Mouse (Mus musculus): ENCODE measurements around the gene Tln2. TPM values are rescaled to one million over a fixed set of nuclear protein-coding genes. Genes with fewer than 3 reads are reported as not detected.

The Tln2 gene
- polyA plus RNA-seq, 1 experiment from 2014 or later = 5.0 TPM

DNA sequence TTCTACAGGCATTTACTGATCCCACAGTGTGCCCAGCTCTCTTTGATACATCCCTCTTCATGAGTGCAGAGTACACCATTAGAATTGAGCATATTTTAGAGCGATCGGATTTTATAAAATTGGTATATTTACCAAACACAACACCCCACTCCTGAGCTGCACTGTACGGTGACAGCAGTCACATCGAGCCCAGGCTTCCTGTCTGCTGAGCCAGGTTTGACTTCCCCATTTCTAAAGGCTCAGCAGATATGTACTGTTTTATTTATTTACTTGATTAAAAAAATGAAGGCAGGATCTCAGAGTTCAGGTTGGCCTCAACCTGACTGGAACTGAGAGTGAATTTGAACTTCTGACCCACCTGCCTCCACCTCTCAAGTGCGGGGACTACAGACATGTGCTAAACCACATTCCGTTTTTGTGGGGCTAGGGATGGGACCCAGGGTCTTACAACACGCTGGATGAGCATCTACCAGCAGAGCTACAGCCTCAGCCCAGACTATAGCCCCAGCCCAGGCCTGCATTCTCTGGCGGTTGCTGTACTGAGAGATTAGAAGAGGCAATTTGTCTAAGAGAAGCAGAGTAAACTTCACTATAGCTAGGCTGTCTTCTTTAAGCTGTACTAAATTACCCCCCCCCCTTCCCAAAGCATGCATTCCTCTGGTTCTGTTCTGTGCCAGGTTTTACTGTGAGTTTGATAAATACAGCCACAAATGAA, 292.1 kb downstream of the Tln2 start:
- H3K4me2 ChIP-seq = no peak overlapping the region
- peaks cover 10% of the 10 kb centered on the region for H3K4me1 ChIP-seq (replicated peaks)
- H3K27ac ChIP-seq = no peak overlapping the region
- 46% methylated on average over 8 of the region's 8 CpGs for WGBS (ENCODE audit: insufficient replicate concordance)
- H3K9ac ChIP-seq = no peak overlapping the region
- H3K27me3 ChIP-seq = no peaks in the 10 kb centered on the region
- H3K9me3 ChIP-seq (replicated peaks) = no peaks in the 10 kb centered on the region
- DNase-seq (no peak), ATAC-seq (ENCODE audit: low read depth) (no peak)
- H3K4me3 ChIP-seq (replicated peaks) = no peak overlapping the region
- H3K36me3 ChIP-seq = no peaks in the 10 kb centered on the region

DNA sequence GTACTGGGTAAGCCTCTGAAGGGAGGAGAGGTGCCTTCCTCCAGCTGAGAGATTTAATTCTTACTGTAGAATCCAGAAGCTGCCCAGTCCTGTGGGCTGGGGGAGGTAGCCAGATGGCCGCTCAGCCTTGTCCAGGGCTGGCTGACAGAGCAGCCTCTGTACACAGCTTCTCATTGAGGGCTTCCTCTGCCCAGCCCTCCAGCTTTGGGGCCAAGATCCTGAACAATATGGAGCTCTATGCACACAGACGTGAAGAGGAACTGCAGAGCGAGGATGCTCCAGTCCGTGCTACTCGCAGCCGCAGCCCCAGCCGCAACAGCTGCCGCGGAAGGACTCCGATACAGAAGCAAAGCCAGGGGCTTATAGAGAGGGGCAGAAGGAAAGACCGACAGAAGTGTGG, 294.0 kb downstream of the Tln2 start:
- H3K27me3 ChIP-seq = no peaks in the 10 kb centered on the region
- DNase-seq (no peak), ATAC-seq (ENCODE audit: low read depth) (no peak)
- H3K4me3 ChIP-seq (replicated peaks) = no peak overlapping the region
- 78% methylated on average over 11 of the region's 11 CpGs for WGBS (ENCODE audit: insufficient replicate concordance)
- no peaks in the 10 kb centered on the region for H3K9me3 ChIP-seq (replicated peaks)
- no peaks in the 10 kb centered on the region for H3K36me3 ChIP-seq
- H3K4me1 ChIP-seq (replicated peaks) = peaks cover 19% of the 10 kb centered on the region
- H3K4me2 ChIP-seq = no peak overlapping the region
- H3K9ac ChIP-seq = no peak overlapping the region
- no peak overlapping the region for H3K27ac ChIP-seq

DNA sequence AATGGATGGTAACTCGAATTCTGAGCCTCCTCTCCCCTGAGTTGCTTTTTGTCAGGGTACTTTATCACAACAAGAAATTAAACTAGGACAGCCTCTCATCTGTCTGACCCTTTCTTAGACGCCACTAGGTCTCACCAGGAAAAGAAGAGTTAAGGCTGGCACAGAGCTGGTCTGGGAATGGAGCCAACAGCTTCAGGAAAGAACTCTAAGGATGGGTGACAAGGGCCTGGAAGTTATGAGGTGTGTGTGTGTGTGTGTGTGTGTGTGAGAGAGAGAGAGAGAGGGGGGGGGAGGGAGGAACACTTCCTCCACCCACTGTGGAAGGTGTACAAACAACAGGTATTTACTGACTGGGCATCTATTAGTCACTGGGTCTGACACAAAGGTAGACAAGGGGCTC, 294.6 kb downstream of the Tln2 start:
- 36% methylated on average over 2 of the region's 2 CpGs for WGBS (ENCODE audit: insufficient replicate concordance)

DNA sequence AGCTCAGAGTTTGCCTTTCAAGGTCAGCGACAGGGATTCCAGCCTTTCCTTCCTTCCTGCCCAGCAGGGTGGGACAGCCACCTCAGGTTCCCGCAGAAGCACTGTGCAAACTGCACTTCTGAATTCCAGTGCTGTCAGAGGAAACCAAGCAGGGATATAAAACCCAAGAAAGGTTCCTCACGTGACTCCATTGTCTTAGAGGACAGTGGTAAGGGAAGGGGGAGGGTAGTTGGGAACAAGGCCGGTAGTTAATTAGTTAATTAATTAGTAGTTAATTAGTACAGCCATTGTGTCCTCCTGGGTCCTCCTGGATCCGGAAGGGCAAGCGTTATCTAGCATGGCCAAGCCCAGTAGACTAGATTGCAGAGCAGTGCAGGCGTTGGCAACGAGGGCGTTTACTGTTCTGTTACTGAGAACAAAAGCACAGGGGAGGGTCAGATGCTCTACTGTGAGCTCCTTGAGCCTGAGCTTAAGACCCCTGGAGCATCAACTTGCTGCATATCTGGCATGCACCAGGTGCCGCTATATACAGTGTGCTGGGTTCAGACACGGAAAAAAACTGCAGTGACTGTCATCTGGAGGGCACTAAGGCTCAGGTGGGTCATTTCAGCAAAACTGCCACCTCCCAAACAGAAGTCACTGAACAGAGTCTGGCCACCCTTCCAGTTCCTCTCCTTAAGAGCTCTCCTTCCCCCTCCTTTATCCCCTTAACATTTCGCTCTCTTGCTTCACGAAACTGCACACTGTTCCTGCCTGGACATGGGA, 298.5 kb downstream of the Tln2 start:
- ATAC-seq (ENCODE audit: low read depth) (peak; percentile 85), DNase-seq (peak; percentile 32)
- Histone ChIP-seq H3K9me3 (replicated peaks) (no peaks in the 10 kb centered on the region), H3K4me3 (replicated peaks) (no peak overlapping the region), H3K36me3 (no peaks in the 10 kb centered on the region), H3K27me3 (no peaks in the 10 kb centered on the region), H3K27ac (no peak overlapping the region), H3K4me2 (no peak overlapping the region), H3K9ac (no peak overlapping the region), H3K4me1 (replicated peaks) (peaks cover 13% of the 10 kb centered on the region)
- 21% methylated on average over 13 of the region's 13 CpGs for WGBS (ENCODE audit: insufficient replicate concordance)

More for the DNA sequence above, 294.6 kb downstream of the Tln2 start:
- Histone ChIP-seq H3K9ac (no peak overlapping the region), H3K9me3 (replicated peaks) (no peaks in the 10 kb centered on the region), H3K4me1 (replicated peaks) (peaks cover 23% of the 10 kb centered on the region), H3K4me2 (no peak overlapping the region), H3K27me3 (no peaks in the 10 kb centered on the region), H3K27ac (no peak overlapping the region), H3K36me3 (no peaks in the 10 kb centered on the region), H3K4me3 (replicated peaks) (no peak overlapping the region)
- DNase-seq = no peak
- no peak for ATAC-seq (ENCODE audit: low read depth)

DNA sequence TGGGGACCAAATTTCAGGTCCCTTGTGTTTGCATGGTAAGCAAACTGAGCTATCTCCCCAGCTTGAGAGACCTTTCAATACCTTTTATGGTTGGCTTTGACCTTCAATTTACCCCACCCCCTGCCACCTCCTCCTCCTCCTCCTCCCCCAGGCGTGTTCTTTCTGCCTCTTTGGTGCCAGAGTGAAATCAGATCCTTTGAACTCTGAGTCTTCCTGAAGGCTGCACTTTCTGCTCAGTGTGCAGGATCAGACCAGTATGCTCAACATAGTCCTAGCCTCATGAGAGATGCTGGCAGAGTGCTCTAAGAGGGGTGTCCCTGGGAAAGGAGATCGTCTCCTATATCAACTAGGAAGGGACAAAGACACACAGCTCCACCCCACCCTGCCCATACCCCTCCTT, 309.4 kb downstream of the Tln2 start:
- H3K4me3 ChIP-seq (replicated peaks) = no peak overlapping the region
- H3K27me3 ChIP-seq = no peaks in the 10 kb centered on the region
- H3K9me3 ChIP-seq (replicated peaks) = no peaks in the 10 kb centered on the region
- no peak overlapping the region for H3K9ac ChIP-seq
- no peak overlapping the region for H3K27ac ChIP-seq
- H3K36me3 ChIP-seq = no peaks in the 10 kb centered on the region
- H3K4me2 ChIP-seq = no peak overlapping the region
- H3K4me1 ChIP-seq (replicated peaks) = no peaks in the 10 kb centered on the region
- WGBS (ENCODE audit: insufficient replicate concordance) = 50% methylated on average over 2 of the region's 2 CpGs
- DNase-seq = no peak
- no peak for ATAC-seq (ENCODE audit: low read depth)

DNA sequence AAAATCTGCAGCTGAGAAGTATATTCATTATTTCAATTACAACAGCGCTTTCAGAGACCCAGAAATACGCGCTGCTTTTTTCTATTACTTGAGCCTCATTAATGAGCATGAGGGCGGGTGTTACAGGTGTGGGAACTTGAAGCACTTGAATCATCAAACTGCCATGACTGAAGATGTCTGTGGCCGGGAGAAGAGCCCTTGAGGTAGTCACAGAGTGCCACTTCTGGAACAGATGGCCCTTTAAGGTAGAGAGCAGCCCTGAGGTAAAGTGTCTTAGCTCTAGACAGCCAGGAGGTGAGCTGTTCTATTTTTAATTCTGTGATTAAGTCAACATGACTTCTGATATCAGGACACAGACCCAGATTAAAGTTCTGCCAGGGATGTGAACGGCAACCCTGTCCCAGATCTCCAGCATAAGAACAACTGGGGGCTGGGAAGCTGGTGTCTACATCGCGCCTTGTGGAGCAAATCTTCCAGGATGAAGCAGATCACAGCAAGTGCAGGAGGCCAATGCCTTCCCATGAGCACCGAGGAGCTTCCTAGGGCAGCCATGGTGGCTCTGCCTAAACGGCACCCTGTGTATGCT, 312.0 kb downstream of the Tln2 start:
- 75% methylated on average over 10 of the region's 10 CpGs for WGBS (ENCODE audit: insufficient replicate concordance)
- H3K9ac ChIP-seq = no peak overlapping the region
- no peak overlapping the region for H3K27ac ChIP-seq
- DNase-seq = no peak
- H3K4me3 ChIP-seq (replicated peaks) = no peak overlapping the region
- no peaks in the 10 kb centered on the region for H3K27me3 ChIP-seq
- no peak for ATAC-seq (ENCODE audit: low read depth)
- no peak overlapping the region for H3K4me2 ChIP-seq
- H3K4me1 ChIP-seq (replicated peaks) = no peaks in the 10 kb centered on the region
- H3K36me3 ChIP-seq = no peaks in the 10 kb centered on the region
- H3K9me3 ChIP-seq (replicated peaks) = no peaks in the 10 kb centered on the region

DNA sequence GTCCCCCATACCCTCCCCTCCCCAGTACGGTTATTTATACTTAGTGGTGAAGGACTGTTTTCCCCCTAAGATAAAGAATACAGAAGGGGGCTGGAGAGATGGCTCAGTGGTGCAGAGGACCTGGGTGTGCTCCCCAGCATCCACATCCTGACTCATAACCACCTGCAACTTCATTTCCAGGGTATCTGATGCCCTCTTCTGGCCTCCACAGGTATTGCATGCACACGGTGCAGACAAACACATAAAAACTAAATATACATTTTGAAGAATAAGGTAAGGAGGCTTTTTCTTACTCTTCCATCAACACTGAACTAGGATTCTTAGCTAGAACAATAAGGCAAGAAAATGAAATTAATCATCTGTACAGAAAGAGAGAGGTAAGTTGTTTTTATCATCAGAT, 314.2 kb downstream of the Tln2 start:
- Histone ChIP-seq H3K4me1 (replicated peaks) (no peaks in the 10 kb centered on the region), H3K9me3 (replicated peaks) (no peaks in the 10 kb centered on the region), H3K36me3 (no peaks in the 10 kb centered on the region), H3K4me2 (no peak overlapping the region), H3K27me3 (no peaks in the 10 kb centered on the region), H3K27ac (no peak overlapping the region), H3K9ac (no peak overlapping the region), H3K4me3 (replicated peaks) (no peak overlapping the region)
- DNase-seq = no peak
- no peak for ATAC-seq (ENCODE audit: low read depth)
- WGBS (ENCODE audit: insufficient replicate concordance) = 84% methylated on average over 2 of the region's 2 CpGs

DNA sequence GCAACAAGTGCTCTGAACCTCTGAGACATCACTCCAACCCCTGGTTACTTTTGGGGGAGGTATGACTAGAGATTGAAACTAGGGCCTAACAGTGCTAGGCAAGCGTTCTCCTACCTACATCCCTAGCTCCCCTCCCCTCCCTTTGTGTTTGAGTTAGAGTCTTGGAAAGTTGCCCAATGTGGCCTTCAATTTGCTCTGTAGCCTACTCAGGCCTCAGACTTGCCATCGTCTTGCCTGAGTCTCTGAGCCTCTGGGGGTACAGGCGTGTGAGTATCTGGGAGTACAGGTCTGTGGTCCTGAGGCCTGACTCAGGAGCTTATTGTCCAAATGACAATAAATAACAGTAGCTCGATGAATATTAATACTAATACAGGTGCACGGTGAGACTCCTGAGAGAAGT, 317.8 kb downstream of the Tln2 start:
- Histone ChIP-seq H3K9ac (no peak overlapping the region), H3K4me2 (no peak overlapping the region), H3K27ac (no peak overlapping the region), H3K27me3 (no peaks in the 10 kb centered on the region), H3K4me1 (replicated peaks) (no peaks in the 10 kb centered on the region), H3K4me3 (replicated peaks) (no peak overlapping the region), H3K9me3 (replicated peaks) (no peaks in the 10 kb centered on the region), H3K36me3 (no peaks in the 10 kb centered on the region)
- WGBS (ENCODE audit: insufficient replicate concordance) = 70% methylated on average over 5 of the region's 5 CpGs
- no peak for DNase-seq
- no peak for ATAC-seq (ENCODE audit: low read depth)

DNA sequence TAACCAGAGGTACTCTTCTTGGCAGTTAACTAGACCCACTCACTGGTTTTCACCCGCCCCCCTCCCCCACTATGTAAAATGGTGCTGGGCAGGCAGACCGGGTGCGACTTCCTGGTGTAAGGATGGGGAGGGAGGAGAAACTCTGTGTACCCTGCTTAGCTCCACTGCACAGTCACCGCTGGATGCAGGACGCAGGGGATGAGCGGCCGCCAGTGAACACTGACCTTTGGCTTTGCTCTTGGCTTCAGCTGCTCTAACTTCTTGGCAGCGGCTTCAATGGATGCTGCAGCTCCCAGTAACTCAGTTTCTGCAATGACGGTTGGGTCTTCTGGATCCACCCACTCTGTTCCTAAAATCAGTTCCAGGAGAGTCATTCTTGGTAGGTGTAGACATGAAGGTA, 319.0 kb downstream of the Tln2 start:
- Histone ChIP-seq H3K27me3 (no peaks in the 10 kb centered on the region), H3K36me3 (no peaks in the 10 kb centered on the region), H3K27ac (no peak overlapping the region), H3K9me3 (replicated peaks) (no peaks in the 10 kb centered on the region), H3K4me3 (replicated peaks) (no peak overlapping the region), H3K4me1 (replicated peaks) (peaks cover 4% of the 10 kb centered on the region), H3K4me2 (no peak overlapping the region), H3K9ac (no peak overlapping the region)
- DNase-seq (no peak), ATAC-seq (ENCODE audit: low read depth) (no peak)
- 69% methylated on average over 9 of the region's 9 CpGs for WGBS (ENCODE audit: insufficient replicate concordance)

DNA sequence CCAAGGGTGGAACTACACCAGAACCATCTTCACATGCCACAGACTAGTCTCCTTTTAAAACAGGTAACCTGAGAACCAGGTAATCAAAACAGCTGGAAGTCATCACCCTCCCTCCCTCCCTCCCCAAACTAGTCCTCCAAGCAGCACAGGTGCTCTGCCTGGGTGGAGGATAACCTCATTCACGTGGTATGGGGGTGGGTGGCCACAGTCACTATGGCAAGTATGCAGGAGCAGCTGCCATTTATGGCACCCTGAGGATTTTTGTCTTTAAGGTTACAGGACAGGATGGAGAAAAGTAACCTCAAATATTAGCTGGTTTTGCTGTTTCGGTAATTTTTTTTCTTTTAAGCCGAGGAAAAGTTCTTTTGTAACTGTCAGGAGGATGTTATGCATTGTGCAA, 322.5 kb downstream of the Tln2 start:
- no peaks in the 10 kb centered on the region for H3K27me3 ChIP-seq
- no peak overlapping the region for H3K4me2 ChIP-seq
- ATAC-seq (ENCODE audit: low read depth) (no peak), DNase-seq (no peak)
- no peaks in the 10 kb centered on the region for H3K9me3 ChIP-seq (replicated peaks)
- 53% methylated on average over 3 of the region's 3 CpGs for WGBS (ENCODE audit: insufficient replicate concordance)
- no peak overlapping the region for H3K4me3 ChIP-seq (replicated peaks)
- no peak overlapping the region for H3K27ac ChIP-seq
- H3K4me1 ChIP-seq (replicated peaks) = peaks cover 7% of the 10 kb centered on the region
- no peaks in the 10 kb centered on the region for H3K36me3 ChIP-seq
- H3K9ac ChIP-seq = no peak overlapping the region

DNA sequence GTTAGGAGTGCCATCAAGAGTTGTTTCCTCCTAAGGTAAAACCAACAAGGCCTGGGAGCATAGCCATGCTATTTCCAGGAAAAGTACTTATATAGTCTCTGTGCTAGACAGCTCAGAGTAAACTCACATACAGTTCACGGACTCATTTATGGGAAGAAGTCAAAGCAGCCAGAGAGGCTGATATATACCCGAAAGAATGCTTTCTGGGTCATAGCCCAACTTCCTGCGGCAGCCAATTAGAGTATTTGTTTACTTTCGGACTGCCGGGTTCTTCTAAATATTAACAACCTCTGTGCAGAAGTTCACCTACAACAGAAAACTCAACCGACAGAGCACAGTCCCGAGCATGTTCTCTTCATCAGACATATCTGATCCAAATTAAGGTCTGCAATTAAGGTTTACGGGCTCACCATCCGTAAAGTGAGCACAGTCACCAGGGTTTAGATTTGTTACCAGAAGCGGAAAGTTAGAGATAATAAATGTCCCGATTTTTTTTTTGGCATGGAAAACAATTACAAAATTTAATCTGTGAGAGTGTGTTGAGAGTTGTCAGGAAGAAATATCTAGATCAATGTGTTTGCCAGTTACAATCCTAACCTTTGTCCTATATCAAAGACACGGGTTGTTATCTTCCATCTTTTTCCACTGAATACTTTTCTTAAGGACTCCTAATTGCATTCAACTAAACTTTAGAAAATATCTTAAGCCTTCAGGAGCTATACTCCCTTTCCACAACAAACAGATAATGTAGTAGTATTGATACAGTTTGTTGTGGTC, 323.9 kb downstream of the Tln2 start:
- H3K9me3 ChIP-seq (replicated peaks) = no peaks in the 10 kb centered on the region
- no peaks in the 10 kb centered on the region for H3K27me3 ChIP-seq
- H3K36me3 ChIP-seq = no peaks in the 10 kb centered on the region
- no peak overlapping the region for H3K27ac ChIP-seq
- ATAC-seq (ENCODE audit: low read depth) (no peak), DNase-seq (no peak)
- no peak overlapping the region for H3K9ac ChIP-seq
- no peak overlapping the region for H3K4me3 ChIP-seq (replicated peaks)
- no peak overlapping the region for H3K4me2 ChIP-seq
- H3K4me1 ChIP-seq (replicated peaks) = peaks cover 7% of the 10 kb centered on the region
- WGBS (ENCODE audit: insufficient replicate concordance) = 55% methylated on average over 12 of the region's 12 CpGs

All from liver, embryonic 13.5 days (tissue).